Mouse (Mus musculus) layer of hippocampus, postnatal 14 days (tissue): ENCODE data around the gene Keg1. TPM values are rescaled to one million over a fixed set of nuclear protein-coding genes. Genes with fewer than 3 reads are reported as not detected.
A peak's percentile ranks its signal among the peaks of the same experiment; 100 is the strongest.
"Not testable (repeated sequence)": the region's sequence is repeated elsewhere in the genome, so short reads cannot be mapped to it uniquely, and the experiment has no call there.

ENCODE experiments used
- DNase-seq, 2 experiments: peaks; one replicate each; pipeline ENCODE4 v3.0.0; 2021 to 2022; ENCODE audit warnings: low spot score in 2 of 2, mixed read lengths in 1 of 2
- long read RNA-seq, 2 experiments: library from polyadenylated mRNA; stranded (forward); transcript quantifications; one replicate each; pipeline ENCODE4 v2.0.0; 2021
- total RNA-seq, 2 experiments: library from RNA; stranded (reverse); gene quantifications; 2 replicates each; pipeline ENCODE4 v1.2.3; 2021

Gene Keg1
- total RNA-seq: not detected
- long read RNA-seq, experiment 1: 0 reads
- long read RNA-seq, experiment 2: 0 reads

- no peak for DNase-seq
Measured at GRCm38 (mm10) chr19:12695590-12695989, at the start of gene Keg1. Gene Keg1 (plus strand): TSS chr19:12695786.

GRCm38 (mm10) chr19:12649511-12649910 lies 46.1 kb upstream of the Keg1 start:
- no peak for DNase-seq

GRCm38 (mm10) chr19:12666156-12666555 lies 29.4 kb upstream of the Keg1 start:
- no peak for DNase-seq

- DNase-seq: not testable (repeated sequence)
Measured at GRCm38 (mm10) chr19:12668601-12669000, 27.0 kb upstream of the Keg1 start.

GRCm38 (mm10) chr19:12670139-12670538 lies 25.4 kb upstream of the Keg1 start, which contains the start of gene Olfr1442:
Gene Olfr1442 (plus strand): TSS chr19:12670439.
- no peak for DNase-seq

GRCm38 (mm10) chr19:12671051-12671450 lies 24.5 kb upstream of the Keg1 start:
- no peak for DNase-seq

- no peak for DNase-seq
Measured at GRCm38 (mm10) chr19:12677812-12678211, 17.8 kb upstream of the Keg1 start, which contains the start of gene Olfr1443. Gene Olfr1443 (plus strand): TSS chr19:12678112.

- no peak for DNase-seq
Measured at GRCm38 (mm10) chr19:12684638-12685037, 10.9 kb upstream of the Keg1 start.

- no peak for DNase-seq
Measured at GRCm38 (mm10) chr19:12685231-12685630, 10.4 kb upstream of the Keg1 start.

- DNase-seq: no peak
Measured at GRCm38 (mm10) chr19:12696221-12696620, 635 bp downstream of the Keg1 start.

- no peak for DNase-seq
Measured at GRCm38 (mm10) chr19:12708458-12708857, 12.9 kb downstream of the Keg1 start.

- no peak for DNase-seq
Measured at GRCm38 (mm10) chr19:12708986-12709385, 13.4 kb downstream of the Keg1 start.

GRCm38 (mm10) chr19:12719189-12719588 lies 23.6 kb downstream of the Keg1 start:
- no peak for DNase-seq

- no peak for DNase-seq
Measured at GRCm38 (mm10) chr19:12720463-12720862, 24.9 kb downstream of the Keg1 start.

- not testable (repeated sequence) for DNase-seq
Measured at GRCm38 (mm10) chr19:12720919-12721318, 25.3 kb downstream of the Keg1 start.

GRCm38 (mm10) chr19:12721596-12721995 lies 26.0 kb downstream of the Keg1 start:
- not testable (repeated sequence) for DNase-seq

GRCm38 (mm10) chr19:12722308-12722707 lies 26.7 kb downstream of the Keg1 start:
- DNase-seq: no peak

GRCm38 (mm10) chr19:12725851-12726250 lies 30.3 kb downstream of the Keg1 start:
- no peak for DNase-seq

- no peak for DNase-seq
Measured at GRCm38 (mm10) chr19:12731036-12731435, 35.5 kb downstream of the Keg1 start.

- DNase-seq: no peak
Measured at GRCm38 (mm10) chr19:12731950-12732349, 36.4 kb downstream of the Keg1 start.

- DNase-seq: no peak
Measured at GRCm38 (mm10) chr19:12756286-12756685, 60.7 kb downstream of the Keg1 start.

- DNase-seq: no peak
Measured at GRCm38 (mm10) chr19:12758936-12759478, 63.4 kb downstream of the Keg1 start.

- peak; percentile 65 to 89 for DNase-seq
Measured at GRCm38 (mm10) chr19:12759656-12760055, 64.1 kb downstream of the Keg1 start.
